Mouse (Mus musculus): ENCODE measurements at regions not wholly inside any gene's neighbourhood (a gene's known extent, or its start where the extent isn't known, plus 50 kb on each side); places are given as distances from the start of the nearest gene placed in this dataset.

DNA sequence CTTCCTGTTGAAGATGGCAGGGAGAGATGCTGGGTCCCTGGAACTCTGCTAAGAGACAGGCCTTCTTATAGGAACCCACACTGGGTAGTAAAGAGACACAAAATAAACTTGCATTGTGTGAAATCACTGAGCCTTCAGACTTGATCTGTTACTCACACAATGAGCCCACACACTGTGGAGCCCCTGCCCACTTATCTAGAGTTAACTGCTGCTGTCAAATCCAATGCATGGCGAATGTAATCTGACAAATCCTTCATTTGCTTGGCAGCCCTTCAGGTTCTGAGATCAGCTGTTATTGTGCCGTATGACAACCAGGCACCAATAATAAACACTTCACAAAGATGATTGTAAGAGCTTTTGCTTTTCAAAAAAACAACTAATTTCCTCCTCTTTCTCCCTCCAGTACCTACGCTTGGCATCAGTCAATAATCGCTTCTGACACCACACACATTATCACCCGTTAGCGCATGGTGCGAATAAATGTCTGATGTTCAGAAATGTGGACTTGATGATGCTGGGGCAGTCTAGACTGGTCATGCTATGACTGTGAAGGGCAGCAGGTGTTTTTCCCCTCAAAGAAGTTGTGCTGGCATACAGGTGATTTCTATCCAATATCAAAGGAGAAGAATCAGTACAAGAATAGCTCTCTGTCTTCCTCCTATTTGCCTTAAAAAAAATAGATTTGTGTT, 81.4 kb upstream of the Ptgfrn start:
- TF ChIP-seq CTCF (IDR thresholded peaks at IDR 0.05; ENCODE audit: borderline replicate concordance, control insufficient read depth, extremely low read depth, insufficient read depth, low read length, poor library complexity) = no peak
- no peak for TF ChIP-seq POLR2A (IDR thresholded peaks at IDR 0.05; ENCODE audit: control insufficient read depth, extremely low read depth, insufficient read depth, low read length, poor library complexity)
